Mouse (Mus musculus) cerebellum, adult 2 months (tissue): ENCODE results near the gene Wdr95.

ENCODE experiments used
- CTCF ChIP-seq: fragments of 200-500 bp; IDR thresholded peaks from 2 replicates; pipeline ENCODE4 v1.5.1; 2011; ENCODE audit warnings: low read depth, mild to moderate bottlenecking, control low read depth, low read length, moderate library complexity, borderline replicate concordance; ENCODE audit not compliant: insufficient read depth
- POLR2A ChIP-seq: fragments of 200-500 bp; IDR thresholded peaks from 2 replicates; pipeline ENCODE4 v1.6.1; 2011; ENCODE audit warnings: low read length, control low read depth, borderline replicate concordance; ENCODE audit not compliant: insufficient read depth

DNA sequence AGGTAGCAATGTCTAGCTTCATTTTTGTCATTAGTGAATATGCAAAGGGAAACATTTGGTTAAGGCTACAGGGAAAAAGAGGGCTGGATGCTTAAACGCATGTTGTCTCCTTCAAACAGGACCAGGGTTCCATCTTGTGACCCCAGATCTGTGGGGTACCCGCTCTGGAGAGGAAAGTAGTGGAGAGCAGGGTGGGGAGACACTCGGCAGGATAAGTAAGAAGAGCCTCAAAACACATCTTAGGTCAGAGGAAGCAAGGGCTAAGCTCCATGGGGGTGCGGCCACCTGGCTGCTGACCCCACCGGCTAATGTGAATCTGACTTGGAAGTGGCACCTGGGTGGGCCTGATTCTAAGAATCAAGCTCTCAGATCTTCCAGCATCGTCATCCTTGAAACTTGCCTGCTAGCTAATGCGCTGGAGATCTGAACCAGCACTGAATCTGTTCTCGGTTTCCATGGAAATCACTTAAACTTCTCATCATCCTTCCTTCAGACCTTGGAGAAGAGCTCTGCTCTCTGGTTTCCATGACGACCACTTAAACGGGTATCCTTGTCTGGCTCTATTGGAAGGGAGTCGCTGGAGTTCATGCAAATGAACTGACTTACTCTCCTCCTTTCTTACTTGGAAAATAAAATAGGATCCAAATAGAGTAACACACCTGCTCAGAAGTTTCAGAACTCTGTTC, 32.6 kb downstream of the Wdr95 start:
- no peak for TF ChIP-seq CTCF
- TF ChIP-seq POLR2A: no peak
